Mouse (Mus musculus) megakaryocyte, embryonic 14.5 days (primary cell): ENCODE results near the gene Itga9.

Source experiments
- FLI1 ChIP-seq: IDR thresholded peaks from 2 replicates; pipeline ENCODE4 v1.6.1; 2012; ENCODE audit warnings: low read length, inconsistent platforms, mixed read lengths
- GATA1 ChIP-seq: IDR thresholded peaks from 3 replicates; pipeline ENCODE4 v1.6.1; 2012; ENCODE audit warnings: mixed read lengths, low read length, inconsistent platforms, borderline replicate concordance

GRCm38 (mm10) chr9:118921926-118922325 is 315.4 kb downstream of the Itga9 start:
- no peak for TF ChIP-seq GATA1
- no peak for TF ChIP-seq FLI1
